Mouse (Mus musculus) hindbrain, embryonic 15.5 days (tissue): ENCODE measurements around the gene 1700084M14Rik. TPM values are rescaled to one million over a fixed set of nuclear protein-coding genes. Genes with fewer than 3 reads are reported as not detected.
"Not testable (repeated sequence)": the region's sequence is repeated elsewhere in the genome, so short reads cannot be mapped to it uniquely, and the experiment has no call there.

Experiments used
- ATAC-seq: fragments of 200-750 bp; cut with Nextera tagmentation; 2 replicates; pipeline ENCODE4 v1.8.0; 2017; ENCODE audit warnings: low read depth, moderate number of reproducible peaks, moderate TSS enrichment; ENCODE audit not compliant: low FRiP score
- H3K27ac ChIP-seq: fragments of 300-500 bp; sonication (generic); replicated peaks from 2 replicates; pipeline ENCODE4 v1.5.1; 2015; ENCODE audit warnings: mild to moderate bottlenecking, inconsistent platforms
- H3K27me3 ChIP-seq: fragments of 300-500 bp; sonication (generic); 2 replicates; pipeline ENCODE4 v1.6.1; 2015; ENCODE audit warnings: control low read depth, inconsistent platforms
- H3K36me3 ChIP-seq: fragments of 300-500 bp; sonication (generic); 2 replicates; pipeline ENCODE4 v1.6.1; 2015; ENCODE audit warnings: control low read depth, inconsistent platforms
- H3K4me1 ChIP-seq: fragments of 300-500 bp; sonication (generic); replicated peaks from 2 replicates; pipeline ENCODE4 v1.6.1; 2015; ENCODE audit warnings: control low read depth, inconsistent platforms
- H3K4me2 ChIP-seq: fragments of 300-500 bp; sonication (generic); 2 replicates; pipeline ENCODE4 v1.6.1; 2015; ENCODE audit warnings: moderate library complexity, mild to moderate bottlenecking, inconsistent platforms
- H3K4me3 ChIP-seq: fragments of 300-500 bp; sonication (generic); 2 replicates; pipeline ENCODE4 v1.5.1; 2015; ENCODE audit warnings: mild to moderate bottlenecking, inconsistent platforms
- H3K9ac ChIP-seq: fragments of 300-500 bp; sonication (generic); 2 replicates; pipeline ENCODE4 v1.6.1; 2015; ENCODE audit warnings: inconsistent platforms
- H3K9me3 ChIP-seq: fragments of 300-500 bp; sonication (generic); 2 replicates; pipeline ENCODE4 v1.6.1; 2016; ENCODE audit warnings: control low read depth, inconsistent platforms
- WGBS: fragments of 180-500 bp; shearing (Covaris S2); methylation state at CpG from one replicate; pipeline ENCODE4 v1.1.7; 2015; 5-methylcytosine and 5-hydroxymethylcytosine counted together
- polyA plus RNA-seq: library from polyadenylated mRNA; unstranded; fragments of >200 nt; fragmentation: Nextera tagmentation; extraction: Ambion mirVana; gene quantifications from 2 replicates; pipeline ENCODE4 v1.2.1, GENCODE M21; 2015

Gene 1700084M14Rik
- polyA plus RNA-seq, result not detected in 2 replicates

DNA sequence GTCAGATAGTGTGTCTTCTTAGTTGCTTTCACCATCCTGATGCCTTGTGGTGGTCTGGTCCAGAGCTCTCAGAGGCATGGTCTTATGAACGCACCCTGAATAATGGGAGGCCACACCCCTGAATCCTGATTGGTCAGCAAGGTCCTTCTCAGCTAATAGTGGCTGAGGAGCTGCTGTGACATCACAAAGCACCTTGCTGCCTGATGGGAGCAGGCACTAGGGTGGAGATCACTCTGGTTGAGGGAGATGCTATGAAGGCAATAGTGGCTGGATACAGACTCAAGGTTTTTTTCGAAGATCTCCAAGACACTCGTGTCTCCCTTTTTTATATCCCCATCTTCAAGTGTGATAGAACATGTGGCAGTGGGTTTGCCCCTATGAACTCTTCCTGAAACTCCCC lies at the start of gene 1700084M14Rik:
1700084M14Rik (minus strand) TSS at position 101 of the 400 bp plus-strand sequence.
- not testable (repeated sequence) for H3K27ac ChIP-seq, H3K9me3 ChIP-seq, H3K4me1 ChIP-seq, H3K4me2 ChIP-seq, H3K27me3 ChIP-seq, H3K9ac ChIP-seq, H3K4me3 ChIP-seq, H3K36me3 ChIP-seq, ATAC-seq
- 90% methylated on average over 3 of the region's 3 CpGs for WGBS

Other genes starting within 250 kb of the 1700084M14Rik start
- gene Mageb2, start 244.2 kb downstream of the 1700084M14Rik start, polyA plus RNA-seq, result not detected in 2 replicates
- not detected in 2 replicates for gene Gm5072, start 183.4 kb downstream of the 1700084M14Rik start, polyA plus RNA-seq
- gene Gm8914, start 95.8 kb downstream of the 1700084M14Rik start, polyA plus RNA-seq, result not detected in 2 replicates
- gene Gm14781, start 56.3 kb upstream of the 1700084M14Rik start, polyA plus RNA-seq, result not detected in 2 replicates
- not detected in 2 replicates for gene Mageb5, start 207.1 kb upstream of the 1700084M14Rik start, polyA plus RNA-seq